Mouse (Mus musculus) spleen, adult 12 weeks (tissue): Measurements from ENCODE around the gene Gusb.
A peak's percentile ranks its signal among the peaks of the same experiment; 100 is the strongest.

Source experiments
- DNase-seq: peaks from one replicate; pipeline ENCODE4 v3.0.0; 2022; ENCODE audit warnings: low spot score

The Gusb gene

GRCm38 (mm10) chr5:130023767-130024539, 21.1 kb upstream of the Gusb start:
- DNase-seq = peak; percentile 71

- DNase-seq = no peak
These were observed 20.4 kb upstream of the Gusb start for GRCm38 (mm10) chr5:130023067-130023766.

GRCm38 (mm10) chr5:130022366-130022765, 19.5 kb upstream of the Gusb start:
- DNase-seq = no peak

GRCm38 (mm10) chr5:130021361-130021966, 18.6 kb upstream of the Gusb start:
- no peak for DNase-seq

GRCm38 (mm10) chr5:130019461-130019860, 16.6 kb upstream of the Gusb start:
- no peak for DNase-seq

DNA sequence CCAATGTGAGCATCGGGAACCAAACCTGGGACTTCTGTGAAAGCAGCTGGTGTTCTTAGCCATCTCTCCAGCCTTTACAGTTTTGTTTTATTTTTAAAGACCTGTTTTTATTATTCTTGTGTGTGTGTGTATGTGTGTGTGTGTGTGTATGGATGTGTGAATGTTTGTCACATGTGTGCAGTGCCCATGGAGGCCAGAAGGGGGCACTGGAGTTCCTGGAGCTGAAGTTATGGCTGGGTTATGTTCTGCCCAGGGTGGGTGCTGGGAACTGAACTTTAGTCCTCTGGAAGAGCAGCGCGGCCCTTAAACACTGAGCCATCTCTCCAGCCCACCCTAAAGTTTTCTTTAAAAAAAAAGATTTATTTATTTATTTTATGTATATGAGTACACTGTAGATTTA, 12.3 kb upstream of the Gusb start:
- DNase-seq = no peak

DNA sequence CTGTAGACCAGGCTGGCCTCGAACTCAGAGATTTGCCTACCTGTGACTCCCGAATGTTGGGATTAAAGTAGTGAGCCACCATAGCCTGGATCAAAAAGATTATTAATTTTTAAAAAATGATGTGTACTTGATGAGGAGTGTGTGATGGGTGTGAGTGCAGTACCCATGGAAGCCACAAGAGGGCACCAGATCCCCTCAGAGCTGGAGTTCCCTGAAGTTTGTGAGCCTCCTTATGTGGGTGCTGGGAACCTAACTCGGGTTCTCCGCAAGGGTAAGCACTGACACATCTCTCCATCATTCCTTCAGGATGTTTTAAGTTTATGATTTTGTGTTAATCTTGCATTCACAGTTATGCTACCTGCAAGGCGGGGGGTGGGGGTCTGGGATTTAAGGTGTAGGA, 8.1 kb upstream of the Gusb start:
- no peak for DNase-seq

DNA sequence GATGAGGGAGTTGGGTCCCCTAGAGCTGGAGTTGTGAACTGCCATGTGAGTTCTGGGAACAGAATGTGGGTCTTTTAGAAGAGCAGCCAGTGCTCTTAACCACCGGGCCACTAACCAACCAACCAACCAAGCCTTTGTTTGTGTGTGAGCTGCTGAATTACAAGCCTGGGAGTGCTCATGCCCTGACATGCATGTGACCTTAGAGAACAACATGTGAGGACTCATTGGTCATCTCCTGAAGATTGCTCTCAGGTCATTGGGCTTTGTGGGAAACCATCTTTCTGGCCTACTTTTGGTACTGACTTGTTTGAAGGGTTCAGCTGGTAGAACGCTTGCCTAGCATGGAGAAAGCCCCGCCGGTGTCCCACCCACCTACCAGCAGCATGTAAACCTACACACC, 6.9 kb upstream of the Gusb start:
- DNase-seq = no peak

- DNase-seq = no peak
These were observed 5.3 kb upstream of the Gusb start for GRCm38 (mm10) chr5:130008034-130008590.

DNA sequence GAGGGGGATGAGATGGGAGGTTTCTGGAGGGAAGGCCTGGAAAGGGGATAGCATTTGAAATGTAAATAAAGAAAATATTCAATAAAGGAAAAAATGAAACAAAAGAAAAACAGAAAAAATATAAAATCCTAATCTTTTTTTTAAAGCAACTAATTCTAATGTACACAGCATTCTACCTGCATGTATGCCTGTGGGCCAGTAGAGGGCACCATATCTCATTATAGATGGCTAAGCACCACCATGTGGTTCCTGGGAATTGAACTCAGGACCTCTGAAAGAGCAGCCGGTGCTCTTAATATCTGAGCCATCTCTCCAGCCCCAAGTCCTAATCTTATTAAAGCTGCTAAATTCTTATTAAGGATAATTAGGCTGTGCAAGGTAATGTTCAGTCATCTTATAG, 4.5 kb upstream of the Gusb start:
- no peak for DNase-seq

DNA sequence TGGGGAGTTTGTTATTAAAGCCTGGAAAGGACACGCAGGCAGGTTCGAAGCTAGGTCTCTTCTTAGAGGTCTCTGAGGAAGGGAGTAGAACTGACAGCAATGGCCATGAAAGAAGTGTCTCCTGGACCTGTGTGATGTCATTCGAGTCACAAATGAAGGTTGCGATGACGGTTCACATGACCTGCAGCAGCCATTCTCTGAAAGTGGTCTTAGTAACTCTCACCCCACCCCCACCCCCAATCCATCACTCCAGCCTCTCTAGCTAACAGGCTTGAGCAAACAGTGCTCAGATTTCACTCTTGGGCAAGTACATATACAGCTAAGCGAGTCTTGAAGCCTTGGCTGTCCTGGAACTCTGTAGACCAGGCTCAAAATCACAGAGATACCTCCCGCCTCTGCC, 380 bp upstream of the Gusb start:
- DNase-seq = no peak

DNA sequence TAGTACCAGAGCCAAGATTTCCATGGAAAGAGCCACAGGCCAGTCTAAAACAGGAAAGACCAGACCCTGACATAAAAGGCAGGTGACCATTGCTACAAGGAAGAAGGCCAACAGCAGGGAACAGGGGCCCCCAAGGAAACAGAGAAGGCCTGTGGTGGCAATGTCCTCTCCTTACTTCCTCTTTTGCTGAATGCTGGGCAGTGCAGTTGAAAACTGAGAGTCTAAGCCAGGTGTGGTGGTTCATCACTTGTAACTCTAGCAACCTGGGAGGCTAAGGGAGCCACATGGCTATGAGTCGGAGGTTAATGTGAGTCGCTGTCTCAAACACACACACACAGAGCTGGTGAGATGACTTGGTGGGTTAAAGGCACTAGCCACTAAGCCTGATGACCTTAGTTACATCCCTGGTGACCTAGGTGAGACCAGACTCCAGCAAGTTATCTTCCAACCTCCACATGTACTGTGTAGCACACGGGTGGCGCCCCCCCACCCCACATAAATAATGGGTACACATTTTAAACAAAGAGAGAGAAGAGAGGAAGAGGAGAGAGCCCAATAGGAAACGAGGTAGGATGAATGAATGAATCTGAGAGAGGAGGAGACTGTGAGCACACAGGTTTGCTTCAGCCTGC, 1.4 kb downstream of the Gusb start:
- DNase-seq = no peak

DNA sequence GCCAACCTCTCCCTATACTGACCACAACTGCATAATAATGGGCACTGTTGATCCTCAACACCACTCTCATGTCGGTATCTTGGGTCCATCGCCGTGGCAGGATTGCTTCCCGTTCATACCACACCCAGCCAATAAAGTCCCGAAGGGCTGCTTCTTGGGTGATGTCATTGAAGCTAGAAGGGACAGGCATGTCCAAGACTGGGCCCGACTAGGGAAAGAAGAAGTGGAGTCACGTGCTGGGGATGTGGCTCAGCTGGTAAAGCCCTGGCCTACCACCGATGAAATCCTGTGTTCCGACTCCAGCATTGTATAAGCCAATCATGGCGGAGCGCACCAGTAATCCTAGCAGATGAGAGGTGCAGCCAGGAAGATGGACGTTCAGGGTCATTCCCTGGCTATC, 2.1 kb downstream of the Gusb start:
- no peak for DNase-seq

- peak; percentile 53 for DNase-seq
These were observed 3.8 kb downstream of the Gusb start for GRCm38 (mm10) chr5:129999097-129999496.

DNA sequence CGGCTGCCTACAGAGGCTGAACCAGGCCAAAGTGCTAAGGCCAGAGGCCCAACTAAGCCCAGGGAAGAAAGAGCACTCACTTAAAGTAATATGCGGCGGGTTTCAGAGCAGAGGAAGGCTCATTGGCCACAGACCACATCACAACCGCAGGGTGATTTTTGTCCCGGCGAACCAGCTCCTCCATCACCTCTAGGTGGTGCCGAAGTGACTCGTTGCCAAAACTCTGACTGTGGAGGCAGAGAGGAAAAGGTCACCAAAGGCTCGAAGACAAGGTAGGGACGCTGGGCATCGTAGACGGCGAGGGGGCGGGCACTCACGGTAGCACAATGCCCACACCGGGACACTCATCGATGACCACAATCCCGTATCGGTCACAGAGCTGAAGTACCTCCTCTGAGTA, 5.1 kb downstream of the Gusb start:
- no peak for DNase-seq

- no peak for DNase-seq
These were observed 7.9 kb downstream of the Gusb start for GRCm38 (mm10) chr5:129994989-129995388.

GRCm38 (mm10) chr5:129993374-129993773, 9.5 kb downstream of the Gusb start:
- no peak for DNase-seq

GRCm38 (mm10) chr5:129991898-129992297, 11.0 kb downstream of the Gusb start:
- DNase-seq = no peak

GRCm38 (mm10) chr5:129989376-129989775, 13.5 kb downstream of the Gusb start:
- DNase-seq = no peak

GRCm38 (mm10) chr5:129980216-129980615, 22.6 kb downstream of the Gusb start:
- no peak for DNase-seq

- no peak for DNase-seq
These were observed 24.2 kb downstream of the Gusb start for GRCm38 (mm10) chr5:129978608-129979007.

GRCm38 (mm10) chr5:129977768-129978167, 25.1 kb downstream of the Gusb start:
- DNase-seq = no peak
